Mouse (Mus musculus) left cerebral cortex, adult 8-10 months (tissue): ENCODE results near the gene Acp7. TPM values are rescaled to one million over a fixed set of nuclear protein-coding genes. Genes with fewer than 3 reads are reported as not detected.
"Not testable (repeated sequence)": the region's sequence is repeated elsewhere in the genome, so short reads cannot be mapped to it uniquely, and the experiment has no call there.

ENCODE experiments used
- DNase-seq, 2 experiments: peaks; one replicate each; pipeline ENCODE4 v3.0.0; 2022; ENCODE audit warnings: low spot score in 2 of 2
- total RNA-seq, 4 experiments: library from RNA; stranded (reverse); gene quantifications; 2 replicates each; pipeline ENCODE4 v1.2.4; 2022

The Acp7 gene
- total RNA-seq: 1 to 10 TPM; 1.5 to 2.8 (median 2.1) TPM

DNA sequence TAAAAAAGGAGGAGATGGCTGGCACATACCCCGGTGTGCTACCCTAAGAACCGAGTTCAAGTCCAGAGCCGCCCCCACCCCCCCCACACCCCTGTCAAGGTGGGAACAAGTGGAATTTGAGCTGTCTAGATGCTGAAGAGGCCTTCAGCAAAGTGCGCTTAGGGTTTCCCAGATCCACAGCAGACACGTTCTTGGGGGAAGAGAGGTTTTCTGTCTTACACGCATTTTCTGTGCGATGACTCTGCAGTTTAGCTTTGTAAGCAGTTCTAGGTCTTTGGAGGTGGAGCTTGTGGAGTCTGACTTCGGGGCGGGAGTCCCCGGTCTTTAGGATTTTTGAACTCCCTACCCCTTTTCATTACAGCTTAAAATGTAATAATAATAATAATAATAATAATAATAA lies at the start of gene Acp7:
Gene Acp7 (minus strand): TSS at position 260 of the 400 bp plus-strand sequence.
- DNase-seq: no peak

GRCm38 (mm10) chr7:28677624-28678023 lies 46.5 kb upstream of the Acp7 start:
- DNase-seq: no peak

- DNase-seq: no peak
Measured at GRCm38 (mm10) chr7:28676811-28677541, 45.8 kb upstream of the Acp7 start.

- DNase-seq: no peak
Measured at GRCm38 (mm10) chr7:28675746-28676145, 44.6 kb upstream of the Acp7 start.

GRCm38 (mm10) chr7:28674994-28675393 lies 43.9 kb upstream of the Acp7 start:
- DNase-seq: no peak

GRCm38 (mm10) chr7:28672786-28673185 lies 41.7 kb upstream of the Acp7 start:
- DNase-seq: not testable (repeated sequence)

DNA sequence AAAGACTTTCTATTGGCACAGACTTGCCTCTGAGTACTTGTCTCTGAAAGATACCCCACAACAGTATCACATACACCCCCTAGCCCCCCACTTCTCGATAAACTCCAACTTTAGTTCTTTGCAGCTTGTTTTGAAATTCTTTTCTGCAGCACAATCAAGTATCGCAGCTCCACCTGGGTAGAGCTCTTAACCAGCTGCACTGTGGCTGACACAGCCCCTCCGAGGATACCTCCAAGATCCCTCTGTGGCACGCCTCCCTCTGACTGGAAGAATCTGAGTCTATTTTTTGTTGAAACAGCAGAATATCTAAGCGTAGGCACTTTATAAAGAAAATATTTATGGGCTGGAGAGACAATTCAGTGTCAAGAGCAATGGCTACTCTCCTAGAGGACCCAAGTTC lies 41.1 kb upstream of the Acp7 start:
- DNase-seq: no peak

GRCm38 (mm10) chr7:28671172-28671571 lies 40.0 kb upstream of the Acp7 start:
- no peak for DNase-seq

DNA sequence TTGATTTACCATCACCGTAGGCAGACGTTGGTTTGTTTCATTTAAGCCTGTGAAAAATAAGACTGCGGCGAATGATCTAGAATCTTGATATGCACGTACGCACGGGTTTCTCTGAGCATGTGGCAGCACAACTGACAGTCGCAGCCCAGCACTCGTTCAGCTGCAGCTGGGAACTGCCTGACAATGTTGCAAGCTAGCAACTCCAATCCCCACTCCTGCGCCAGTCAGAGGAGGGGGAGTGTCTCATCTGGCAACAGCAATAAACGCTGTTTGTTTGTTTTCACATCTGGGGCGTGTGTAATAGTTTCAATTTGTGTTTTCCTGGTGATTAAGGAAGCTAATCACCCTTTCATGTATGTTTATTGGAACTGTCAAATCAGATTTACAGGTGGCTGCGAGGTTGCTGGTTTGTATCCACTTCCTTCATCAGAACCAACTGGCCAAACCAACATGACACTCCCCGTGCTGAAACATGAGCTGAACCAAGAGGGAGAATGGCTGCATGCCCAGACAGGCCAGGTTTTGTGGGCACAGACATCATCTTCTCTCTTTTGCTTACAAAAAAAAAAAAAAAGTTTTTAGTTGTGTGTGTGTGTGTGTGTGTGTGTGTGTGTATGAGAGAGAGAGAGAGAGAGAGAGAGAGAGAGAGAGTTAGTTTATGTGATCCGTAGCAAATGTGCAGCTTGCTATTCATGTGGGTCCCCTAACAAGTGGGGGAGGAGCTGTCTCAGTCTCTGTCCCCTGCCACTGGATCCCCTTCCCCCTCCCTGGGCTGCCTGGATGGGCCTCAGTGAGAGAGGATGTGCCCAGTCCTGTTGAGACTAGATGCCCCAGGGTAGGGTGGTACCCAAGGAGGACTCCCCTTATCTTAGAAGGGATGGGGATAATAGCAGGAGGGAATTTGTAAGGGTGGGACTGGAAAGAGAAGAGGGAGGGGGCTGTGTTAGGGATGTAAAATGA lies 34.8 kb upstream of the Acp7 start:
- no peak for DNase-seq

DNA sequence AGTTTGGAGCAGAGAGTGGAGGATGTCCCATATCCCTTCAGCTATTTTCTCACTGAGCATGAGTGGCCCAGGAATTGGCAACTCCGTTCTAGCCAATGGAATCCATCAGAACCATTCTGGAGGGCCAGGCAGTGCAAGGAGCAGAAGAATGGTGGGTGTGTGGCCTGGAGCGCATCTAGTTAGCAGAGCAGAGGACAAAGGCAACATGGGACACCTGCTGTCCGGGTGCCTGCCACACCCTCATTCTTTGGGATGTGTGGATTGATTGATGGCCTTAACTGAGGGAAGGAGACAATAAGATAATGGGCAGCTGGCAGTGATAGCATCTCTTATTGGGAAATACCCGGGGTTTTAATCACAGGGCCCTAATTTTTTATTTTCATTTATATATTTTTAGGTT lies 25.3 kb upstream of the Acp7 start:
- no peak for DNase-seq

- DNase-seq: no peak
Measured at GRCm38 (mm10) chr7:28651157-28651556, 20.0 kb upstream of the Acp7 start.

GRCm38 (mm10) chr7:28647016-28647415 lies 15.9 kb upstream of the Acp7 start:
- no peak for DNase-seq

DNA sequence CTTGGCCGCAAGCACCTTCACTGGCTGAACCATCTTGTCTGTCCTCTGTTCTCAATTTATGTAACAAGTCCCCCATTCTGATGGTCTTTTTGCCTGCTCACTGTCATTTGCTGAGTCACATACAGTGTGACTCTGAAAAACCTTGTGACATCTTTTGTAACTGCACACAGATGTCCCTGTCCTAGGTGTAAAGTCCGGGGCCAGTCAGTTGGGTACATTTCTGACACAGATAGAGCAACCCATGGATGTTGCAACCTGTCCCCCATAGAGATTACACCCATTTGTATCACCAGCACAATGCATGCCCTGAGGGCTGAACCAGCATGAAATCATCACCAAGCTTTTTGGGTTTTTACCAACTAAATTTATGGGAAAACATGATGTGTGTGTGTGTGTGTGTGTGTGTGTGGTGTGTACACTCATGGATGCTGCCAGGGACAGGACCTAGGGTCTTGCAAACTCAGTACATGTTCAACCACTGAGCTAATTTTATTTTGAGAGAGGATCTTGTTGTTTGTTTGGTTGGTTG lies 14.9 kb upstream of the Acp7 start:
- no peak for DNase-seq

GRCm38 (mm10) chr7:28645366-28645765 lies 14.2 kb upstream of the Acp7 start:
- DNase-seq: no peak

DNA sequence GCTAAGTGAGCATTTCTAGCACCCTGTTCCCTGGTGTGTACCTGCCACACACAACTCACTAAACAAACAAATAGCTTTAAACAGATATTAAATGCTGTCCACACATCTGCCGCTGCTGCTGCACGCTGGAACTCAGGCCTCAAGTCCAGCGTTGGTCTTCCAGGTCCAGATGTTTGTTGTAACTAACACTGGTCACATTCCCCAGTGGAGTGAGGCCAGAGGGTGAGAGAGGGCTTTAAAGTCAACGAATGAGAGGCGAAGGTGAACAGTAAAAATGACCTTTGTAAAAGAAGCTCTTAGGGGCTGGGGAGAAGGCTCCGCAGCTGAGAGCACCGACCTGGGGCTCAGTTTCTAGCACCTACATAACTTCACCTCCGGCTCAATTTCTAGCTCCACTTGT lies 10.4 kb upstream of the Acp7 start:
- no peak for DNase-seq

DNA sequence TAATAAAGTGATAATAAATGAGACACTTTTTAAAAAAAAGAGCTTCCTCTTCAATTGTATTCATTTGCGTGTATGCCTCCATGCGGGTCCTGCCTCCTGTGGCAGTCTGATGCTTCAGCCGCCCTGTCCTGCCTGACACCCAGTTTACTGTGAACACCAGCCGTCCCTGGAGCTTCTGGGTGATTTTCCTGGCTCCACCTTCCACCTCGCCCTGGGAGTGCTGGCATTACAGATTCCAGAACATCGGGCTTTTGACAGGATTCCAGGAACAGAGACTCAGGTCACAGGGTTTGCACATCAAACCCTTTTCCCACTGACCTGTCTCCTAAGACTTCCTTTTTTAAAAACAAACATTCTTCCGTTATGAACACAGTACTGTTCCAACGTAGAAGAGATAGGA lies 6.4 kb upstream of the Acp7 start:
- DNase-seq: no peak

DNA sequence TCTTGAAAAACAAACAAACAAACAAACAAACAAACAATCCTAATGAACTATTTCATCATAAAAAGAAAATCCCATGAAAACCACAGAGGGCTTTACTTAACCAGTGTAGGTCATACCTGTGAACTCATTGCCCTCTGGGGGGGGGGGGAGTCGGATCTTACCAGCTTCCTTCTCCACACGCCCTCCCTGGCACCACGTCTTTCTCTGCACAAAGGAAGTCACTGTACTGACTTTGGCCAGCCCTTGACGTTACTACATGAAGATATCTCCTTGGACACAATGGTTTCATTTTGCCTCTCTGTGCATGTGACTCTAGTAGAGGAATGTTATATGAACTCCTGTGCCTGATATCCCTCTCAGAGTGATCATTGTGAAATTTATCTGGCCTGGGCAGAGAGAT lies 3.0 kb upstream of the Acp7 start:
- no peak for DNase-seq

DNA sequence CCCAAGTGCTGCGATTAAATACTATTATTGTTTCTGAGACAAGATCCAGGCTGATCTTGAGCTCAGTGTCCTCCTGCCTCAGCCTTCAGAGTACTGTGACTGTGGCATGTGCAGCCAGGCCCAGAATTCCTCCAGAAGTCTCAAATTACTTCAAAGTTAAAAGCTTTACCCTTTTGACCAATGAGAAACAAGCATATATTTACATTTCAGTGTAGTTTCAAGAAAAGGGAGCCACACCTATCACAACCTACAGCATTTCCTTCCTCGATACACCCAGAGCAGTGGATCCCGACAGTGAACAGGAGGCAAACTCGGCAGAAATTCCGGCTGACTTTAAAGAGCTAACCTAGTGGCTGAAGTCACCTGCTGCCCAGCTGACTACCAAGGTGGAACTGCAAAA lies 6.3 kb downstream of the Acp7 start:
- DNase-seq: no peak

- no peak for DNase-seq
Measured at GRCm38 (mm10) chr7:28619098-28619715, 11.9 kb downstream of the Acp7 start.

- DNase-seq: no peak
Measured at GRCm38 (mm10) chr7:28605951-28606350, 25.2 kb downstream of the Acp7 start.

GRCm38 (mm10) chr7:28603788-28604187 lies 27.3 kb downstream of the Acp7 start:
- DNase-seq: not testable (repeated sequence)

GRCm38 (mm10) chr7:28603136-28603535 lies 28.0 kb downstream of the Acp7 start:
- DNase-seq: no peak
